Mouse (Mus musculus) CH12.LX (cell line): ENCODE measurements around the gene Arrdc1.
A peak's percentile ranks its signal among the peaks of the same experiment; 100 is the strongest.
"Not testable (repeated sequence)": the region's sequence is repeated elsewhere in the genome, so short reads cannot be mapped to it uniquely, and the experiment has no call there.

Source experiments
- CTCF ChIP-seq, 2 experiments: IDR thresholded peaks in 1 of 2; conservative IDR thresholded peaks in 1 of 2; 2 replicates each; pipeline ENCODE4 v1.5.1; 2011 to 2012; ENCODE audit warnings: low read depth in 2 of 2, low read length in 2 of 2, improper control_type of control experiment in 1 of 2, inconsistent platforms in 1 of 2, mild to moderate bottlenecking in 1 of 2, moderate library complexity in 1 of 2
- MXI1 ChIP-seq: IDR thresholded peaks from 2 replicates; pipeline ENCODE4 v1.6.1; 2011; ENCODE audit warnings: mild to moderate bottlenecking, low read depth, low read length, improper control_type of control experiment
- NELFE ChIP-seq: IDR thresholded peaks from 2 replicates; pipeline ENCODE4 v1.6.1; 2011; ENCODE audit warnings: low read depth, low read length, improper control_type of control experiment
- POLR2A ChIP-seq: IDR thresholded peaks from 2 replicates; pipeline ENCODE4 v1.6.1; 2011; ENCODE audit warnings: low read depth, mild to moderate bottlenecking, improper control_type of control experiment, low read length
- USF1 ChIP-seq: IDR thresholded peaks from 2 replicates; pipeline ENCODE4 v1.6.1; 2014; ENCODE audit warnings: low read depth, mild to moderate bottlenecking, inconsistent platforms, low read length, improper control_type of control experiment

- peak in 1 of 2 experiments; percentile 63; a peak in 2 of 4 replicates for TF ChIP-seq CTCF (conservative IDR thresholded peaks at IDR 0.05 in 1 of 2, IDR thresholded peaks at IDR 0.05 in 1 of 2; ENCODE audit: low read depth in 2 of 2, low read length in 2 of 2)
- not testable (repeated sequence) for TF ChIP-seq POLR2A, USF1, MXI1, NELFE
These were observed 9.3 kb upstream of the Arrdc1 start for GRCm38 (mm10) chr2:24944304-24944703.
